Mouse (Mus musculus): ENCODE data around the gene Zfp82.

DNA sequence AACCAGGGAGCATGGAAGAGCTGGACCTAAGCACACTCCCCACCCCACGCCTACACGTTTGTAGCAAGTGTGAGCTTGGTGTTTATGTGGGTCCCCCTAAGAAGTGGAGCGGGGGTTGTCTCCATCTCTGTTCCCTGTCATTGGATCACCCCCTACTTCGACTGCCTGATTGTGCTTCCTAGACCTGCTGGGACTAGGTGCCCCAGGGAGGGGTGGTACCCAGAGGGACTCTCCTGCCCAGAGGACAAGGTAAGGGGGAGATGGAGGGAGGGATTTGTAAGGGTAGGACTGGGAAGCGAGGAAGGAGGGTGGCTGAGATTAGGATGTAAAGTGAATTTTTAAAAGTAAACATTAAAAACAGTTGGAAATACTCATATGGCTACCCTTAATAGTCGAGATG lies 16.7 kb upstream of the Zfp82 start:
- TF ChIP-seq CTCF (IDR thresholded peaks at IDR 0.05; ENCODE audit: extremely low read depth, insufficient read depth, low read length) (no peak), POLR2A (IDR thresholded peaks at IDR 0.05; ENCODE audit: extremely low read depth, insufficient read depth, low read length) (no peak)
